Mouse (Mus musculus) c-Kit-positive CD71-positive TER-119-negative erythroid progenitor cells, embryonic 14.5 days (primary cell): Measurements from ENCODE around the gene Rbks.
"Not testable (repeated sequence)": the region's sequence is repeated elsewhere in the genome, so short reads cannot be mapped to it uniquely, and the experiment has no call there.

Source experiments
- DNase-seq: peaks from one replicate; pipeline ENCODE4 v3.0.0-alpha.2; 2013; ENCODE audit warnings: low read depth

Rbks gene

DNA sequence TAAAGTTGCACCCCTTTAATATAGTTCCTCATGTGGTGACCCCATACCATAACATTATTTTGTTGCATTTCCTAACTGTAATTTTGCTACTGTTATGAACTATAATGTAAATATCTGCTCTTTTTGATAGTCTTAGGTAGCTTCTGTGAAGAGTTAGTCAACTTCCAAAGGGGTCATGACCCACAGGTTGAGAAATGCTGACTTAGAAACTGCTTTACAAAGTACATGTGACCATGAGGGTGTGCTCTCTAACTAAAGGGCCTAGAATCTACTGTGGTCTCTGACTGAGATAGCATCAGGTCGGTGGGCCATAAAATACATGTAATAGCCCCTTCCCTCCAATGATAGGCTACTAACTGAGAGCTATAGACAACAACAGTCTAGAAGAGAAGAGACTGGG lies 19.4 kb downstream of the Rbks start:
- no peak for DNase-seq

DNA sequence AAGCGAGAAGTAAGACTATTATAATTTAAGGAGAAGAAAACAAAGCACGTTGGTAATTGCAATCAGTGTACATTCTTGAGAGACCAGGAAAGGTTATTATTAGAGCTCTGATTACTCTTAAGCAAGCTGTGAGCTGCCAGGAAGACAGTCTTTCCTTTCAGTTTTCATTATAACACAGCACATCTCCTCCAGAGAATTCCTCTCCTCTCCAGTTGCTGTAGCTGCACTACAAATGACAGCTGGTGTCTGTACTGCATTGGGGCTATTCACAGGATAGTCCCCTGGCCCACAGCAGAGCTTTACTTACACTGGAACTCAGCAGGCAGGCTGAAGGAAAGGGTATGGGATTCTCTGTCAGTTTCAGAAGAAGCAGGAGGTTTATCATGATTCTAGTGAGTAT lies 24.0 kb downstream of the Rbks start:
- DNase-seq = no peak

DNA sequence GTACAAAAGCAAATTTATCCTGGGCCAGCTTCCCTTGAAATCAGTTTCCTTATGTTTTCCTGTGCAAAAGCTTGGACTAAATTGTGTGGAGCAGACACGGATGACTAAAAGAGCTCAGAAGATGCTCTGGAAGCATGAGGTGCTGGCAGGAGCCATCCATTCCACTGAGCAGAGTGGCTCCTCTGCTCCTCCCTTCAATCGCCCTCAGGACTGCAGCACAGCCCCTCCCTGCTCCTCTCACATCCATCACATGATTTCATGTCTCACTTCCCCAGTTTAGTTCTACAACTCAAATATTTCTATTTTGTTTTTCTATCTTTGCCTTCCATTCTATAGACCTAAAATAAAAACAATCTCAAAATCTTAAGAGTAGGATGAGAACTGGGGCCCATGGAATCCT lies 26.3 kb downstream of the Rbks start:
- DNase-seq = no peak

DNA sequence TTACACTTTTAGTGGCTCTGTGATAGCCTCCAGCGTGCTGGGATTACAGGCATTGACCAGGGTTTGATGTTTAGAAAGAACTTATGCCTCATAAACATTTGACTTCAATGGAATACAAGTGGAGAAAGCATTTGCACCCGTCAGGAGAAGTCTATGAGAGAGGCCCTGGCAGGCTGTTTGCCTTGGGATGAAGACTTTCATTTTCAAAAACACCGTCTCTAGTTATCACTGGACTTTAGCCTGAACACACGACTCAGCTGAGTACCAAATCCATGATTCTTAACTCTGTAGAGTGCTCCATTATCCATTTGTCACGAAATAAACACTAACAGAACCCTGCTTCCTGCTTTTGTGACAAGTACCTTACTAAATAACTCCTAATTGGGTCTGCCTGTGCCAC lies 27.4 kb downstream of the Rbks start:
- DNase-seq = no peak

DNA sequence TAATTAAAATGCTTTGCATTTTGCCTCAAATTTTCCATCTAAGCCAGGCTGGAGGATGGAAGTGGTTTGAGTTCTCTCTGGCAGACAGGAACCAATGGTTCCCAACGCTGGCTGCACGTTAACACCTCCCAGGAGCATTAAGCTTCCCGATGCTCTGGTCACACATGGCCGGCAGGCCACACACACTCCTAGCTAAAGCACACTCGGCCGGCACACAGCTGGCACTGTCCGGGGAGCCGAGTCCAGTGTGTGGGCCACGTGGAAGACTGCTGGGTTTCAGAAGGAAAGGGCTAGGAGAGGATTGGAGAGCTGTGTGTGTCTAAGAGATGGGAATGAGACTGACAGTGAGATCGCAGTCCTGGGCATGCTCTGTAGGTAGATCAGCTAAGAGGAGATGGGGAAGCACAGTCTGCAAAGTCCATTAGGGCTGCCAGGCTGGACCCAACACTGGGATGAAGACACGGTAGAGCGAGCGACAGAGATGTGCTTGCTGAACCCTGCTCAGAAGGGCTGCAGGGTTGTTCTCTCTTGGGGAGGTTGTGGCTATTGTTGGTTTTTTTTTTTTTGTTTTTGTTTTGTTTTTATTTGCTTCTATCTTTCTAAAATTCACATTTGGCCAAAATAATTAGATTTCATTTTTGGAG lies 29.0 kb downstream of the Rbks start:
- no peak for DNase-seq

DNA sequence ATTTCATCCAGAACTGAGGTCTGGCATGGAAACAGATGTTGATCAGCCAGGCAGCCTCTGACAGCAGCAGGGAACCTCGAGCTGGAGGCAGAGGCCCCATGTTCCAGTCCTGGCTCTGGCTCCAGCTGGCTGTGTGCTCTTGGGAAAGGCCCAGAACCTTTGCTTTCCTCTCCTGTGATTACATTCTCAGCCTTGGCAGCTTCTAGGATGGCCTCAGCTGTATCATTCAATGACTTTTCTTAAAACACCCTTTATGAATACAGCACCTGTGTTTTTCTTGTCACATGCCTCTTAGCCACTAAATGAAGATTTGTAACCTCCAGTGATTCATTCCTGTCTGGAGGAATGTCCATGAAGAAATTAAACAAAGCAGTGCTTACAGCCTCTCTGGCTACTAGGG lies 31.3 kb downstream of the Rbks start:
- DNase-seq = no peak

DNA sequence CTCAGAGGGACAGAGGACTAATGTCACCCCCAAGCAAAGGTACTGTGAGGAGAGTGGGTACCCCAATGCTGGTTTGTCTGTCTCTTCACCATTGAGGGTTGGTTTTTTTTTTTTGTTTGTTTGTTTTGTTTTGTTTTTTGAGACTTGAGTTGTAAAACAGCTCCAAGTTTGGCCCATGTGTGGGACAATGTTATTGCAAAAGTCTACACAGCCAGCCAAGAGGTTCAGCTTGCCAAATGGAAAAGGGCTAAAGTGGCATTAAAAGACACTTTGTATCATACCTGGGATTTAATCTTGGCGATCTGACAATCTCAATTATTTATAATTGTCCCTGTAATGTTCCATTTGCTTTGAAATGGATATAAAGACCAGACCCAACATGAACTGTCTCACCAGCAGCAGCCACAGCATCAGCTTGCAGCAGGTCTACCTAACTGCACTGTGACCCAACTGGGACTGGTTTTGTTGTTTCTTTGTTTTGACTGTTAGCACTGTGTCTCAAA lies 41.7 kb downstream of the Rbks start:
- no peak for DNase-seq

DNA sequence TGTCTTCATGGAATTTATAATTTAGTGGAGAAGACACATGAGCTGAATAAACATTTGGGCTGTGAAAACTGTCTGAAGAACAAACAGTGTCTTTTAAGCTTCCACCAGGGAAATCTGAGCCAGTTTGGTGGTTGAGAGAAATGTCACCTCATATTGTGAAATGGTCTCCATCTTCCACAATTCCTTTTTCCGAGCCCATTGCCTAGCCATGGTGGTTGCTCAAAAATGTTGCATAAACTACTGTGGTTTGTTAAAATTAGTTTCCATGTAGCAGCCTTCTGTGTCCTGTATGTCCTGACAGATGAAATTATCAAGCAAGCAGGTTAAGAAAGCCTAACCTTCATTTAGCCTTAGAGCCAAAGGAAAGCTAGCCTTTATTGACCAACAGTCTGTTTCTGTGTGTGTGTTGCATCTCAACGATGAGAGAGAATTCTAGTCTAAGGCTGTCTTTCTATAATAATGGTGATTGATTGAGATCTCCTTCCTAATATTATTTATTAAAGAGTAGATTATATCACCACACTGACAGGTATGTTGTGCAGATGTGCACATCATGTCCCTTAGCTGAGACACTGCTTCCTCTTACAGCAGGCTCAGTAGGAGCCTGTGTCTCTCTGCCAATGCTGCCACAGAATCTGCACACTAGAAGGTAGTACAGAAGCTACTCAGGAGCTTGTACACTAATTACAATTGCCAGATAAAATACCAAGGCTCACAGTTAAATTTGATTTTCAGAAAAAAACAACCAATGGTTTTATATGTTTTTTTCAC lies 46.7 kb downstream of the Rbks start:
- no peak for DNase-seq

DNA sequence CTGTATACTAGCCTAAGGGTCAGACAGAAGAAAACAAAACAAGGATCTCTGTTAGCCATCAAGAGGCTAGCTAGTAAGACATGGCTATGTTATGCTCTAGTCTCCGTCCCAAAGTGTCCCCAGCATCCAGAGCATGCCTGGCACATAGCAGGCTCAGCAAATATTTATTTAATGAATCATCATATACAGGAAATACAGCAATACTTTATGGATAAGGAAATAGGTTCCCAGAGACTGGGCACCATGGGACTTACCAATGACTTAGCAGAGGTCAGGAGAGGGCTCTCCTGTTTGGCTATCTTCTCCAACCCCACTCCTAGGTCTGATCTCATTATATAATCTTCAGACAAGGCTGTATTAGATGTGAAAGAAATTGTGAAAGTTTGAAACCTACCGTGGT lies 50.1 kb downstream of the Rbks start:
- DNase-seq = no peak

DNA sequence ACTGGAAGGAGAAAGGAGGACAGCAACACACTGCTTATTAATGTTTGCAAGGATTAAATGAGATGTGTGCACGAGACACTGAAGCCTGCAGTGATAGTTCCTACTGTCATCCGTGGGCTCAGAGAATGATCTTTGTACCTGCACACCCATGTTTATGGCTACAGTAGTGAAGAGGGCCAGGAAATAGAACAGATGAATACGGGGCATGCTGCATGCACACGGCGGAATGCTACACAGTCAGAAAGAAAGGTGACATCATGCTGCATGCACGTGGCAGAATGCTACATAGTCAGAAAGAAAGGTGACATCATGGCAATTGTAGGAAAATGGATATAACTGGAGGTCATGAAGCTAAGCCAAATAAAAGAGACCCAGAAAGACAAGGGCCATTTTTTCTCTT lies 50.9 kb downstream of the Rbks start:
- DNase-seq = no peak

DNA sequence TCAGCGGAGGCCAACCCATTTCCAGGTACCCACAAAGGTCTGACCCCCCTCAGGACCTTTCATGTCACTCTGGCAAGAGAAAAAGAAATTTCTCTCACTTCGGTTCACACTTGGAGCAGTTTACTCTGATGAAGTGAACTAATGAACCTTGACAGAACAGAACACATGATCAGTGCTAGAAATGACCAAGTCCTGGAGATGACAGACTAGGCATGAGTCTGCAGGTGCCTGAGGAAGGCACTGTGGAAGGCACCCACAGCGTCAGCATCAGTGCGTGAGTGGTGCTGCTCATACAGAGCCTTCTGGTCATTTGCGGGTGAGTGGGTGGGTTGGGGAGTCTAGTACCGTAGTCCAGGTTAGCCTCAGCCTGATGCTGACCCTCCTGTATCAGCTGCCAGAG lies 51.6 kb downstream of the Rbks start:
- no peak for DNase-seq

DNA sequence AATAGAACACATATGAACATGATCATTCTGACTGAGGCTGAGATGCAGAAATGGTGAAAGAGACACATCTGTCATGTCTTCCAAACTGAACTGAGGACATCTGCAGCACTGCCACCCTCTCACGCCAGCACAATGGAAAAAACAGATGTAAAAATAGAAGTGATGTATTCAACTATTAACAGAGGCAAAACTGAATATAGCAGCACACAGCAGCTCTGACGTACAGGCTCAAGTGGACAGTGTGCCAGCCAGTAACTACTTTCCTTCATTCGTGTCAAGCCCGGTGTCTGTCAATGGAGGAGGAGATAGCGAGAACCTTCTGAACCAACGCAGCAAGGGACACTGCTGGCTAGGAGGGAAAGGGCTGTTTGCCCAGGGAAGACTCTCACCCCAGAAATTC lies 52.6 kb downstream of the Rbks start:
- DNase-seq = no peak

DNA sequence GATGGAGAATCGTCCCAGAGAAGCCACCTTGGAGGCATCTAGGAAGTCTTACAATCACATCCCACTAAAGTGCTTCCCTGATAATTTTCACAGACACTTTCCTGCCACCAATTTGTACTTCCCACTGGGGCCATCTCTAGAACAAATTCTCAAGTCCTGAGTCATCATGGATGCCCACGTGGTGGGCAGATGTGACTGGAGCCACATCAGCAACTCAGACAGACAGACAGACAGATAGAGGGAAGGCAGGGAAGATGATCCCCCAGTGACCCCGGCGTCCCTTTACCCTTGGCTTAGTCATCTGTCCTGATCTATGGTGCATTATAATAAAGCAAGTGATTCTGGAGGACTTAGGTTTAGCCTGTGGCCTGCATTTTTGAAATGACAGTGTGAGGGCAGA lies 53.2 kb downstream of the Rbks start:
- no peak for DNase-seq

DNA sequence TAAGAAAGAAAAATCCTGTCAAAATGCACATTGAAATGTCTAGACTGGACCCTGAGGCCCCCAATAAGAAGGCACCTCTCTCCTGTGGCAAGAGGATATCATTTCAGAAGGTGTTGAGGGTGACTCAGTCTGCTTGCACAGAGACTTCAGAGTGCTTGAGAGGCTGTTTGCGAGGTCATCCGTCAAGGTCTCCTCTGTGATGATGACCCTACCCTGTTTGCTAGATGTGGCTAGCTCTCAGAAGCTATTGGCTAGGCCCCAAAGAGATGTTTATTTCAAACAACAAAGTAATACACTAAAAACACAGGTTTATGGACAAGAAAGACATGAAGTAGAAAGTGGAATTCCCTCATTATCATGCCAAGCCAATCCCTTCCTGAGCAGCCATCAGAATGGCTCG lies 55.1 kb downstream of the Rbks start:
- no peak for DNase-seq

DNA sequence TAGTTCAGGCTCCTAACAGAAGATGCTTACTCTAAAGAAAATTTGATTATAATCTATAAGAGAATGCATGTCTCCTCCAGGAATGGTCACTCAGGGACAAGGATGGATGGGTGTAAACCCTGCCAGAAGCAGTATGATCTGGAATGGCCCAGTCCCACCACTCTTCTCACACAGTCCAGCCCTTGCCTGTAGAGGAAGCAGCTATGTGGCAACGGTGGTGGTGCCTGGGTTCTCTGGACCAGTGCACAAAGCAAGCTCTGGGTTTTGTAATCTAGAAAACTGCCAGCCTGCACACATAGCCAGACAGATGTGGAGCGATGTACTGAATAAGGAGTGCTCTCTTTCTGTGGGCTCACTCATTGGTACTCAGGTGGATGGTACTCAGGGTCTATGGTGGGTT lies 56.9 kb downstream of the Rbks start:
- no peak for DNase-seq

DNA sequence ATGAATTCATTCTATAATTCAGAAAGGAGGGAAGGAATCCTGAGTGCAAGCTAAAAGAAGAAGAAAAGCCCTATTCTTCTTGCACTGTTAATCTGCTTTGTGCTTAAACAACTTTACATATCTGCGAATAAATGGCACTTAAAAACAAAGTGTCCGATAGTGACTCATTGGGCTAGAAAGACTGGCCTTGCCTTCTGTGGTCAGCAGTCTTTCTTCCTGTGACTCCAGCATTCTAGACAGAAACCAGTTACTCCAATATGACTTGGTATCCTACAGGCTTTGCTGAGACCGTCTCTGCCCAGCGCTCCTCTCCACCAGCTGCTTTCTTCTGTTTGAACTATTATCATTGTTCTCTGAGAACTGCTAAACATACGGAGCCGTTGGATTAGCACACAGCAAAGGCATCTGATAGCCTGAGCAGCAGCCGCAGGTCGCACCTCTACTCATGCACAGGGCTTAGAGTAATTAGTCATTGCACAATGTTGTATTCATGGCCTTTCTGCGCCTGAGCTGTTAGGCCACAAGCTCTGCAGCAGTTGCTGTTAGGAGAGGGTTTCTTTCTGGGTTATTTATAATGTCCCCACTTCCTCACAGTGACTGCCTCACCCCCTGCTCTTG lies 60.7 kb downstream of the Rbks start:
- no peak for DNase-seq

DNA sequence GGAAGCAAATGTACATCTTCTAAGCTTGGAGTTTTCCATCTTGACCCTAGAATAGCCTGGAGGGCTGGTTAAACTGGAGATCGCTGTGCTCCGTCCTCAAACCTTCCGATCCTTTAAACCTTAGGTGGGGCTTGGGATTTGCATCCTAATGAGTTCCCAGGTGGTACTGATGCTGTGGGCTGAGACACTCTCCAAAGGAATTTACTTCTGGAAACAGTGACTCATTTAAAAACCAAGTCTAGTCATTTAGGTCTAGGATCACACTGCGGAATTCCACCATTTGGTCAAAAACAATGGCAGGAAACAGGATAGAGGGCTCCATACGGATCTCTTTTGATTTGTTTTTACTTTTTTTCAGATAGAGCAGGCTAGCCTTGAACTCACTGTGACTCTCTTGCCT lies 62.7 kb downstream of the Rbks start:
- DNase-seq = no peak

DNA sequence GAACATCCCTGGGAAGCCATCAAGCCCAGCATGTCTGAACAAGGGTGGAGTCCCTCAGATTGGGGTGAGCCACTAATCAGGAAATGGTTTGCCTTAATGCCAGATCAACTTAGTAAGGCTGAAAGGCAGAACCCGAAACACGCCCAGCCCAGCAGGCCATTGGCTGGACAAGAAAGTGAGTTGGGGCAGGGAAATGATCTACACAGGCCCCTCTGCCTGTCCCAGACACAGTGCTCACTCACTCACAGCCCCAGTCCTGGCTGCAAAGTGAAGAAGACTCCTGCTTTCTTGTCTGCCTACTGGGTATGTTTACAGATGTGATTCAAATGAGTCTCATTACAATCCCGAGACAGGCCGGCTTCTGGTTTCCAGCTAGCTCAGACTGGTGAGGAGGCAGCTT lies 63.3 kb downstream of the Rbks start:
- DNase-seq = no peak

DNA sequence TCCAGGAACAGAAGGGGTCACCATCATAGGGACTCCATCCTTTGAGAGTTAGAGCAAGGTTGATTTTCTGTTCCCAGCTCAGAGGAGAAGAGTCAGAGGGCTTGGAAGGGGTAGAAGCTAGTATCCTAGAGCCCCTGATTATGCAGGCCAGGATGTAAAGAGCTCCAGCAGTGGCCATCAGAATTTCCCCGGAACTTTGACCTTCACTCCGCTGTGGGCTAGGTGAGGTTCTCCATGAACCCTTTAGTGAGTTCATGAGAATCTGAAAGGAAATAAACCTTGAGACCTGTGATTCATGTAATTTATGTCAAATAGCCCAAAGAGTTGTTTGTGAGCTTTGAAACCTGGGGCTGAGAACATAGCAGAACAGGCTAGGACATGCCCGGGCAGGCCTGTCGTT lies 66.3 kb downstream of the Rbks start:
- DNase-seq = not testable (repeated sequence)

DNA sequence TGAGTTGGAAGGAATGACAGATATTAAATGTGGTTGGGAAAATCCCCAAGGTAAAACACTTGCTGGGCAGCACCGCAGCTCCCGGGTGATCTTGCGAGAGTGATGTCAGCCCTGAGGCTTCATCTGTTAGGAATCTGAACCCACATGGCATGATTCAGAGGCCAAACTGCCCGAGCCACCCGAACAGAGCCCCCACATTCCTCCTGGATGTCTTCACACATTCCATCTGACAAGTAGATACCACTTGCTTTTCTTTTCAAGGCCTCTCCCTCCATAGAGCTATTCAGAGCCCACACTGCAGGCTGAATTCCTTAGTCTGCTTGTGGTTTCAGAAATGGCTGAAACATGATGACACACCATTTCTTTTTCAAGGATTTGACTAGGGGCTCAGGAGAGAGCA lies 67.4 kb downstream of the Rbks start:
- DNase-seq = no peak

DNA sequence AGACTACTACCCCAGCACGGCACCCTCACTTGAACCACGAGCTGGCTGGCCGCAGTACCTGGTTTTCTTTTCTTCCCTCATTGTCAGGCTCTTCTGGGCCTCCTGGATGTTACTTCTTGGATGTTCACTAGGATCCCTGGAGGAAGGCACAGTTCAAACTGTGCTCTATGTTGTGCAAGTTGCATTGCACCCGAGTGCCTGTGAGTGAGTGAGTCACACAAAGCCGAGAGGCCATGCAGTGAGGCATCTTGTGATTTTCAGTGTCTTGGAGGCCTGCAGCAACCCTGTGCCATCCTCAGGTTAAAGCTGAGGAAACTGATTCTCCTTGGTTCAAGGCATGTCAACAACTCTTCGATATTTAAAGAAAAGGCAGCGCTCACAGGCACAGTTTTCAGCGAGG lies 68.9 kb downstream of the Rbks start:
- no peak for DNase-seq

DNA sequence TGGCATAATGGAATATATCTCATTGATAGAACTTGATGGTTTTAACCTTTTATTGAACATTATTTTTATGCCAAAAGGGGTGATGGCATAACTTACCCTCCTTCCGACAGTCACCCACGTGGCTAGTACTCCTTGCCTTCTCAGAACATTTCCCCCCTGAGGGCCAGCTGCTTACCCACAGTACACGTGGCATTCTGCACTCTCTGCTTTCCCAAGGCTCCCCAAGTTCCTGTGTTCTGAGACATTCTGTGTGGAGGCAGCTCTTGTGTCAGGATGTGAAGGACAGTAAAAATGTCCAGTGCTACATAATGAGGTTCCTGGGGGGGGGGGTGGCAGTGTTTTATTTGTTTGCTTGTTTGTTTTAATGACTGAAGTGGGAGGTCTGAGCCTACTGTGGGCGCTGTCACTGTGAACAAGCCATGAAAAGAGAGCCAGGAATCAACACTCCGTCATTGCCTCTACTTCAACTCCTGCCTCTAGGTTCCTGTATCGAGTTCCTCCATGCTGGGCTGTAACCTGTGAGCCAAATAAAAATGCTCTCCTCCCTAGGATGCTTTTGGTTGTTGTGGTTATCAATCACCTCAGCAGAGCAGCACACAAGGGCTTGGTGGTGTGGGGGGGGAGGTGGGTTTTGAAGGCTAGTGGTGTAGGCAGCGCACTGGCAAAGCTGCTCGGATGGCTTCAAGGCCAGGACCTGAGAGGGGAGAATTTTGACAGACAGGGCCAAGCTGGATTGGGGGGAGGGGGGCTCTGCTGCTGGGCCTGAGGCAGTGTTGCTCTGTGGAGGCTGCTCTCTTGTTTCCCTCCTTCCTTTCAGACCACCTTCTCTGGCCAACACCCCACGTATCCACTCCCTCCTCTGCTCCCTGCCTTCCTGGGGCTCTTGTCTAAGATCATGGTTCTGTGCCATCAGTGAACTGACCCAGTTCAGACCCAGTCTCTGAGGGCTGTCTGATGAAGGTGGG lies 69.6 kb downstream of the Rbks start:
- DNase-seq = no peak
